Mouse (Mus musculus) gastrocnemius, postnatal 25 days (tissue): Measurements from ENCODE around the gene Prox1. TPM values are rescaled to one million over a fixed set of nuclear protein-coding genes. Genes with fewer than 3 reads are reported as not detected.

ENCODE experiments used
- DNase-seq: peaks from one replicate; pipeline ENCODE4 v3.0.0; 2022
- long read RNA-seq, 2 experiments: library from polyadenylated mRNA; stranded (forward); transcript quantifications; one replicate each; pipeline ENCODE4 v2.0.0; 2021
- total RNA-seq, 2 experiments: library from RNA; stranded (reverse); gene quantifications; 1 replicate in 1 of 2; 2 replicates in 1 of 2; pipeline ENCODE4 v1.2.3; 2021

Prox1 gene
- total RNA-seq, result 1 to 10 TPM; 2.6 to 3.8 TPM
- long read RNA-seq, experiment 1, partial matches to known transcripts, result 0 of 2 reads
- long read RNA-seq, experiment 1, other reads (novel, unspliced or antisense), result 2 of 2 reads
- long read RNA-seq, experiment 2, full-length matches to known transcripts, result 1 of 1 reads
- long read RNA-seq, experiment 2, partial matches to known transcripts, result 0 of 1 reads
- long read RNA-seq, experiment 2, other reads (novel, unspliced or antisense), result 0 of 1 reads

DNA sequence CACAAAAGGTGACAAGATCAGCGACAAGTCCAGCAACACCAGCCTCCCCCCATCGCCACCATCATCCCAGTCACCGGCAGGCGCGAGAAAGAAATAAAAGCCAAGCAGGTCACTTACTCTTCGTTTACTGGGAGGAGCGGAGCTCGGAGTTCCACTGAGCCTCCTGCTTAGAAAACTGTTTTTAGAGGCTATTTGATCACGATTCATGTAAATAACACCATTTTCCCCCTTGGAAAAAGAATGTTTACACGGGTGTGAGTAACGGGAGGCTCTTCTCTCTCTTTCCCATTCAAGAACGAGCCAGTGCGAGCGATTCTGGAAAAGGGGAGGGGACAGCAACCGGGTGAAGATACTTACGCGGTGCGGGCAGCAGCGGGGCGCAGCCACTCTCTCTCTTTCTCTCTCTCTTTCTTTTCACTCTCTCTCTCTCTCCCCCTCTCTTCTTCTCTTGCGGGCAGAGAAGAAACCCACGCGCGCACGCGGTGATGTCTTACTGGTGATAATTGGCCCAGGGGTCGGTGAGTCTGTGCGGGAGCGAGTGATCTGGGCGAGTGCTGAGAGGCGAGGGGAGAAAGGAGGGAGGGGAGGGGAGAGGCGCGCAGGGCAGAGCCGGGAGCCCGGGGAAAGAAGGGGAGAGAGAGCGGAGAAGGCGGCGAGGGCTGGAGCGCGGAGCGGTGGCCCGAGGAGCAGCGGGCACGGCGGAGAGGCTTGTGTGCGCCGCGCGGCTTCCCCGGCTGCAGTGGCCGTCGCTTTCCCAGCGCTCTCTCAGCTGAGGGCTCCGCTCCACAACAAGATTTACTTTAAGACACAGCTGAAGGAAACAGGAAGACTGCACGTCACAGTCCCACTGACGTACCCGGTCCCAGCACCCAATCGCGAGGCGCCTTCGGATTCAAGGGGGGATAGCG lies at the start of gene Prox1:
Prox1 (minus strand) TSS at position 804 of the 908 bp plus-strand sequence.
- peak; percentile 68 for DNase-seq

DNA sequence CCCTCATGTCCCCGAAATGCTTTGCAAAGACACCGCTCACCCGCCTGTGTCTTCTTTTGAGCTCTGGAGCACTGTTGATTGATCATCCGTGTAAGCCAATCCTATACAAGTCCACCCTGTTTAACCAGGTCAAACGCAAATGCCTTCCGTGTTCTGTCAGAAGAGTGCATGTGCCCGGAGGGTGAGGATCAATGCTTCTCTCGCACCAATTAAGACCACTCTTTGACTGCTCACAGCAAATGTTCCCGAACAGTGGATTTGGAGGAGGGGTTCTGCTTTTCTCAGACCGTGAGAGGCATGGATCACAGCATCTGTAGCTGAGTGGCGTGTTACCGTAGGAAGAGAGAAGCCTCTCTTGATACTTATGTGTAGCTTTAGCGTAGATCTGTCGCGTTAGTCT lies 46.1 kb upstream of the Prox1 start:
- no peak for DNase-seq

DNA sequence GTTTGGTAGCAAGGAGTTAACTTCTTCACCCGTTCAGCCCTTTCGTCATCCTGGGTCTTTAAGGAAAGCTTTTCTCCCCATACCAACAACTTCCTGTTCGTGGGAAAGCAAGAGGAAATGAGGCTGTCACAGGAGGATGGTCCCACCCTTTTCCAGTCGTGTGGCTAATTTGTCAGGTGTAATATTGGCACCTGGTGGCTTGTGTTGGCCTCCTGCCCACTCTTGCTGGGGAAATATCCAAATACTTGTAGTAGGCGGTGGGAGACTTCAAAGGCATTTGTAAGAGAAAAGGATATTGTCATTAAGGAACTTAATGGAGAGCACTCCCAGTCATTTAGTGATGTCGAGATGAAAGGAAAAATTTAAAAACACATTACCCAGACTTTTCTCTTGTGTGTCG lies 44.1 kb upstream of the Prox1 start:
- no peak for DNase-seq

DNA sequence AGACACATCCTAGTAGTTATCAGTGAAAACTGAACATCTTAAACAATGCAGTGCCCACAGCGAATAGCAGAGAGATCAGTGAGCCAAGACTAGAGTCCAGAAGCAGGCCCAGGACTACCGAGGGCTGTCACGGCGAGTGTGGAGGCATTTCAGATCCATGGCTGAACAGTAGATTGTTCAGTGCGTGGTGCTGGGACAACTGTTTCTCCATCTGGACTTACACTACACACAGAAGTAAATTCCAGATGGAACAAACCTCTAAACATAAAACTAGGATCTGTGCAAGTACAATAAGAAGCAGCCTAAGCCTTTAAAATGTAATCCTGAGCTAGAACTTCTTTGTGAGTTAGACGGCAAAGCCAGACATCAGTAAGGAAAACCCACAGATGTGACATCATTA lies 42.7 kb upstream of the Prox1 start:
- DNase-seq, result no peak

DNA sequence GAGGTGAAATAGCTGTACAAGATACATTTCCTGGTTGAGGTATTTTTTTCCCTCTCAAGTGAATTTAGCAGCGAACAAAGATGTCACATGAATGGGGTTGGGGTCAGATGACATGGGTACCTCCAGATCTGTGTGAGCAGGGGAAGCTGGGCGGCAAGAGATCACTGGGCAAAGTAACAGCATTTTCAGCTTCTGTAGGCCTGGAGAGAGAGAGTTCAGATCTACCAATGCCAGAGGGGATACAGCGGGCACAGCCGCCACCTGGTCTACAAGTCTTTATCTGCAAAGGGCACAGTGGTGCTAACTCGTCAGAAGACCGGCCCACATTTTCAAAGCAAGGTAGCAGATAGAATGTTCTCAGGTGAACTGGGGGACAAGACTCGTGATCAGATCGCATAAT lies 36.7 kb upstream of the Prox1 start:
- no peak for DNase-seq

DNA sequence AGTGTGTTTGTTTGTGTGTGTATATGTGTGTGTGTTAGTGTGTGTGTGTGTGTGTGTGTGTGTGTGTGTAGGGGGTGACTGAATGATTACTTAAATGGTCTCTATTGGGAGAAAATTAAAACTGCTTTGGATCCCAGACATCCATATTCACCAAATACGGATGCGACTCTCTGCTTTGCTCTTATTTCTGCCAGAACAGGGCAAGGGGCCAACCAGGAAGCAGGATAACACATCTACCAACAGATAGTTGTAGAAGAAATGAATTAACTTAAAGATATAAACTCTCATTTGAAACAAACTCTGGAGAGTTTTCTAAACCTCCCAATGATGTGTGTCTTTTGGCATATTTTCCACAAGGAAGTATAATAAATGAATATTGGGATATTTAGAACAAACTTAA lies 35.2 kb upstream of the Prox1 start:
- DNase-seq, result no peak

DNA sequence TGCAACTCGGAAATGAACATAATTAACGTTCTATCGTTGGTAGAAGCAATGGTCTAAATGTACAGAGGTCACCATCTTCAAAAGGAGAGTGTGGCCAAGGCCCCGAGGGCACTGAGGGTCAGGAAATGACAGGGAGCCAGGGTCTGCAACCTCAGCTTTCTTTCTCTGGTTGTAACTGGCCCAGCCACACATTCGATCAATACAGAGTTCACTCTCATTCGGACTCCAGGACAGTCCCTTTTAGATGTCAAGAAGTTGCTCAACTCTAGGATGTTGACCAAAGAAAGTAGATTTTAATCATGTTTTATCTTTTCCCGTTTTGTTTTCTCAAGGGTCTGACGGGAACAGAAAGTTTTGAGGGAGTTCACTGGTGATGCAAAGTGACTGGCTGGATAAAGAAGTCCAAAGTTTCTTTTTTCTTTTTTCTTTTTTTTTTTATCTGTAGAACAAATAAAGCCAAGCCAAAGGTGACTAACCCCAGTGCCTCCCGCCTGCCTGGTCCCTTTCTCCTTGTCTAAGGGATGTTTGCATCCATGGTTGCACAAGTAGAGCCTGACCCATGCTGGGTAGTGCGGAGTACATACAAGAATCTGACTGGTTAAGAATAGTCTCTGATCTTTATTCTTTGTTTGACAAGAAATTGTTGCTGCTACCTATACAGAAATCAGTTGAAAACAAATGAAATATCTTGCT lies 34.0 kb upstream of the Prox1 start:
- DNase-seq, result no peak

DNA sequence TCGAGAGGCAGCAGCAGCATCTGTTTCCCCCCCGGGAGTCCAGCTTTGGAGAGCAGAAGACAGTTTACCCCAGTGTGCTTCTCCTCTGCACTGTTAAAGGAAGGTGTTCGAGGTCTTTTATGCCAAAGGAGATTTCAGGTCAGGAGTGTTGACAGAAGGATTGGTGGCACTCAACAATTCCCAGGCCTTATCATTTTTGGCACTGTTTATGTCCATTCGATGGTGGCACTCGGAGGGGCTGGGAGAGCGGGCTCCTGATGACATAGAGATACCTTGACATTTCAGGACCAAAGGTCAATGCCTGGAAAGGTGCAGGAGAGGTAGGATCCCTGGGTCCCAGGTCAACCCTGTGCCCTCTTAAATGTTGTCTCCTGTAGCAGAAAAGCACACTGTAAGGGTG lies 31.2 kb upstream of the Prox1 start:
- no peak for DNase-seq

DNA sequence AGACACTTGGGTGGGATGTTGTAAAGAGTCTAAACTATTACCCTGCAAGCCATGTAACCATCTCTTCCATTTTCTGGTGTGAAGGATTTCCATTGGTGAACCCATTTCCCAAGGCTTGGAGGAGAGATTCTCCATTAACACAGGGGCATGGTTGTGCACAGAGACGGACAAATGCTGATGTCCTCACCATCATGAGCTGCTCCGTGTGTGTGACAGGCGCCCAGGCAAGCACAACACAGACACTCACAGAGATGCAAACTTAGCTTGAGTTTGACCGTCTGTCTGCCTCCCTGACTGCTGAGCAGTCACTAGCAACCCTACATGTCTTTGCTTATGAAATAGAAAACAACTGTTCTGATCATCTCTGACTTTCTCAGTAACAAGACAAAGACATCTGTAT lies 30.5 kb upstream of the Prox1 start:
- DNase-seq, result no peak

DNA sequence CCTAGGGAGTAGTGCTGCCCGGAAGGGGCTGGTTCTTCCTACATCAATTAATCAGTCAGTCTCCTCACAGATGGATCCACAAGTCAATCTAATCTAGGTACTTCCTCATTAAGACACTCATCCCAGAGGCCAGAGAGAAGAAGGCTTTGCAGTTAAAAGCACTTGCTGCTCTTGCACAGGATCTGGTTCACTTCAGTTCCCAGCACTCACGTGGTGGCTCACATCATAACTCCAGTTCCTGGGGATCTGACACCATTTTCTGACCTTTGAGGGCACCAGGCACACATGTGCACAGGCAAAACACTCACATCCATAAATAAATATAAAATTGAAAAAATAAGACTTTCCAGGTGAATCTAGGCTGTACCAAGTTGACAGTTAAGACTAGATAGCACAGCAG lies 27.7 kb upstream of the Prox1 start:
- DNase-seq, result no peak

DNA sequence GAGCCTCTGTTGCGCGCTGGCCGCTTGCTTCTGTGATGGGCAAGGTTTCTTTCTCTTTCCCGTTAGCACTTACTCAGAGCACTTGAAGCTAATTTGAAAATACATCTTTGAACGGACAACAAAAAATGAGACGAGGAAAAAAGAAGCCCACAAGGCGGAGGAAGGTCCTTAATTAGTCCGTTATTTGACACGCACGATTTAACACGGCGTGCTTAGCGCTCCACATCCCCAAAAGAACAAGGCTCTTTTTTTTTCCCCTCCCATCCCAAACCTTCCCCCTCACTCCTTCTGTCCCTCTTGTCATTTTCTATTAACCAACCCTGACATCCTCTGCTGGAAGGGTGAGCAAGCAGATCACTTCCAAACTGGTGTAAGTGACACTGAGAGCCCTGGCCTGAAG lies 21.5 kb upstream of the Prox1 start:
- DNase-seq, result no peak

DNA sequence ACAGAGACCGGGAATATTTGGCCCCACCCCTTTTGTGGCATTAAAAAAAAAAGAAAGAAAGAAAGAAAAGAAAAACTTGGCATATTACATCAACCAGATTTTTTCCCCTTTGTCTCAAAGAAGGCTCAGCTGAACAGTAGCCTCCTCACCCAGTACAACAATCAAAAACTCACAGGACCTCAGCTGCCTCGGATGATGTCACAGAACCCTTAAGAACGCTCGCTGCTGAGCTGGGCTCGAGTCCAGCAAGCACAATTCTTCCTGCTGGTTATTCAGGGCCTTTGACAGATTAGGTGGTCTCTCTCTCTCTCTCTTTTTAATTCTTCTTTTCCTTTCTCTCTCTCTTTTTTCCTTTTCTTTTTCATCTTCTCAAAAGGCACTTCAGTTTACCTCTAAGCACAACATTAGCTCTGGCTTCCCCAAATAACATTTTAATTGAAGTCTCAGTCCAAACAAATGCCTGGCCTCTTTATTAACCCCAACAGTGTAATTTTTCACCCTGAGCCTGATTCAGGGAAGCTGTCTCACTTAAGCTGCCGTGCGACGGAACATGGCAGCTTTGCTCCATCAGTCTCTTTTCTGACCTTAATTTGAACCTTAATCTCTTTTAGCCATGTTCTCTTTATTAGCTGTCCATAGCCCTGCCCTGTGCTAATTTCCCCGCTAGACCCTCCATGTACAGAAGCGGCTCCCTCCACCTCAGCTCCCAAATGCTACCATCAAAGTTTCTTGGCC lies 19.9 kb upstream of the Prox1 start:
- DNase-seq, result no peak

DNA sequence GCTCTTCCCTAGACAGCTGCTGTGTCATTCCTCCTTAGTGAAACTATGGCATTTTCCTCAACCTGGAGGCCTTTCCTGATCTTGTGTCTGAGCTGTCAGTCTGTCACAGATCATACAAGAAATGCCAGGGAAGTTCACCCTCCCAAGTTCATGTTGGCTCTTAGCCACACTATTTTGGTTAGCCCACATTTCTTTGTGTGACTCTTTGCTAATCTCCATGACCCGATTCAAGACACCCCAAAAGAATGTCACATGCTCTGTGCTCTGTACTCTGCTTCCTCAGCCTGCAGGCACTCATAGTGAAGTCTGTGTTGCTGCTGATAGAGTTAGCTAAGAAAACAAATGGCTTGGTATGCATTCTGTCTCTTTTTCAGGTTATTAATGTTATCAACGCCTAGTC lies 18.6 kb upstream of the Prox1 start:
- no peak for DNase-seq

DNA sequence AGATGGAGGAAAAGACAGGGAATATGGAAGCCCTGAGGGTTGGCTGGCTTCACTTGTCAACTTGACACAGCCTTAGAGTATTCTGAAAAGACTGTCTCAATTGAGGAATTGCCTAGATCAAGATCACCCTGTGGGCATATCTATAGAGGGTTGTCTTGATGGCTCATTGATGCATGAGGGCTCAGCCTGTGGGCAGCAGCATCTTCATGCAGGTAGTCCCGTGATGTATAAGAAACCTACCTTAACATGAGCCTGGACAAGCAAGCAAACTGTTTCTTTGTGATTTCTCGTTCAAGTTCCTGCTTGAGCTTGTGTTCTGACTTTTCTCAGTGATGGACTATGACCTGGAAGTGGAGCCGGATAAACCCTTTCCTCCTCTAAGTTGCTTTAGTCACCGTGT lies 15.8 kb upstream of the Prox1 start:
- no peak for DNase-seq

DNA sequence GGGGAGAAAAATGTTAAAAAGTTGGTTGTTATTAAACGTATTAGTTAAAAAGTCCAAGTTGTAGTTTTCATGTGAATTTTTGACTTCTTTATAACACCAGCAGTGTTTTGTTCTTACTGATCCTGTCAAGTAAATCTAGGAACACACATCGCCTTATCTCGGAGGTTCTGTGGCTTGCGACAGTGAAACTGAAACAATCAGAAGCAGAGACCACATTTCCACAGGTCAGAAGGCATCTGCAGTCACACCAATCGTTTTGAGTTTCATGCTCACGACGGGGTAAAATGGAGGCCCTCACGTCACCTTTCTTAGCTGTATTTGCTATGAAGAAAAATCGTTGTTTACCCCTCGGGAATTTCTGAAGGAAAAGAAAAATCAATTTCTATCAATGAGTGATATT lies 14.8 kb upstream of the Prox1 start:
- no peak for DNase-seq

DNA sequence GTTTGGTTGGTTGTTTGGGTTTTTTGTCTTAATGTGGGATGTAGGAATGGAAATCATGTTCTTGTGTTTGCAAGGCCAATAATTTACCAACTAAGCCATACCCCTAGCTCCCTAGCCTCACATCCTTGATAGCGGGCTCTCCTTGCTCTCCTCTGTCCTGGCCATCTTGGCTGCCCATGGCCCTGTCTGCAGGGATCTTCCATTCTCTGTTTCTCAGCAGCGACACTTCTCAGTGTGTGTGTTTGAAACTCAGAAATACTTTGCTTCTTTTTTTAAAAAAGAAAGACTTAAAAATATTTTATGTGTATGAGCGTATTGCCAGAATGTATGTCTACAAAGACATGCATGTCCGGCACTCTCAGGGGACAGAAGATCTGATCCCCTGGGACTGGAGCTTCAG lies 13.1 kb upstream of the Prox1 start:
- no peak for DNase-seq

DNA sequence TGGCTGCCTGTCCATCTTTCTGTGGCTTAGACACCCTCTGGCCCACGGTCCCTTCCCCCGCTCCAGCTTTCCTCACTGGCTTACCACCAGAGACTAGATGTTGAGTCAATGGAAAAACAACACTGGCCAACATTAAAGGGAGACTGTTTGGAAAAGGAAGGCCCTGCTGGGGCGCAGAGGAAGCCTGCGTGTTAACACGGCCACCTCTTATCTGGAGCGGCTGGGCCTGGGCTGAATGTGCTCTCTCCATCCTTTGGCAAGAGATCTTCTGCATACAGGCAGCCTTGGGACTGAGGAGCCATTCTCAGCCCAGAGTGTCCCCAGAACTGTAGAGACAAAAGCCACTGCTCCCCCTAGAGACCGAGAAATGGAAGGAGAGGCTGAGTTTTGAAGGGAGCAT lies 11.3 kb upstream of the Prox1 start:
- no peak for DNase-seq

DNA sequence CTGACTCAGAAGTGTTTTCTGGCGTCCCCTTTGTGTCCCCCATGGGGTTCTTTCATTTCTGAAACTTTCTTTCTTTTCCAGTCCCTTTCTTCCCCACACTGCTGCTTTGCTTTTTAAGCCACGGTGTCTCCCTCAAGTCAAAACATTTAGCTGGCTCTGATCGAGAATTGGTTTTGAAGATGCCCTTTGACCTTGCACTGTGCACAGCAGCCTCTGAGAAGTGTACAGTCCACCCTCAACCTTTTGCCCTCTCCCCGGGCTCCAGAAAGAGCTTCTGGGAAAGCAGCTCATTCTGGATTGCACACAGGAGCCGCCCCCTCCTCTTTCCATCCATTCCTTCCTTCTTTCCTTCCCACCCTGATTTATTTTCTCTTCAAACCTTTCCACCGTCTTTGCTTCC lies 10.3 kb upstream of the Prox1 start:
- DNase-seq, result no peak

DNA sequence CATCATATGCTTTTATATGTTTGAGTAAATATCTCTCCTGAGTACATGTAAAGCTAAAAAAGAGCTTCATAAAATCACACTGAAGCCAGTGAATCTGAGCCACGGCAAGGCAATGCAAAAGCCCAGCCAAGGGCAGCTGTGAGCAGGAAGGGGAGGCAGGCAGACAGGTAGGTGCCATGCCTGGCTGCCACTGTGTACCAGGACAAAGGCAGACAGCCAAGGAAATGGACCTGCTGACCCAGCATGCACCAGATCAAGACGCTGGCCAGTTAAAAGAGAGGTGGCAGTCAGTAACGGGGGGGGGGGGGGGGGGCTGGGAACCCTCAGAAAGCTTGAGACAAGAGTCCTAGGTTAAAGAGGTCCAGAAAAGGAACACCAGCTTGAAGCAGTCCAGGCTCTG lies 6.4 kb upstream of the Prox1 start:
- no peak for DNase-seq

DNA sequence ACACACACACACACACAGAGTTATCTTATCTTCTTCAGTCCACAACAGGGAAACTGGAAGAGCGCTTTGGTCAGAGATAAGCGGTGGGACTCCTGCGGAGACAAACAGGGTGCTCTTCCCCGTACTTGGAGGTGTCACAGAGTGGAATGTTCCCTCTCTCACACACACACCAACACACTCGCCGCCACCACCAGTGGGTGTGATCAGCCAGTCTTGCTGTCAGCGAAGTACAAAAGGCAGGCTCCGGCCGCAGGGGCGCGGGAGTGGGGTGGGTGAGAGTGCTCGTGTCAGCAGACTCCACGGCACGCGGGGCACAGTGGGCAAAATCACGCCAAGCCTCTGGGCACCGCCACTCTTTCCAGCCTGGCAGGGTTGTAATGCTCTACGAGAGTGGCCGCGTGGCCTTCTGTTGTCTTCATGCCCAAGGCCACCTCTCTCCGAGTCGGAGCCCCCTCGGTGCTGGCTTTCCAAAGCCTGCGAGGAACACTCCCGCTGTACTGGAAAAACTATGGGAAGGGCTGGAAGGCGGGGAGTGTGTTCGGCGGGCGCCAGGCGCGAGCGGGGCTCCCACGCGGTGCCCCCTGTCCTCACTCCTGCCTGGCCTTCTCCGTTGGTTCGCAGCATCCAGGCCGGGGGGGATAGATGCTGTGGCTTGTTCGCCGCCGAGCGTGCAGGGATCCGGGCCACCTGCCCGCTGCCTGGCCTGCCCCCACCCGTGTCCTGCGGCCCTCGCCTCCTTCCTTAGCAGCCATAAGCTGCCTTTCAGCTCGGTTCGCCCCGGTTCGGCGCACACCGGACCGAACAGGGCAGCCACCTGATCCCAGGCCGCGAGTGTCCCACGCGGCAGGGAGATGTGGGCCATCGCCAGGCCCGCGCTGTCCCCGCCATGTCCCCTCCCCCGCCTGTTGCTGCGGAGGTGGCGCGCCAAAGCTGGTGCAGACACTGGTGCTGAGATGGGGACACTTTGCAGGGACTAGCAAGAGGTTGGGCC lies 4.5 kb upstream of the Prox1 start:
- DNase-seq, result no peak

DNA sequence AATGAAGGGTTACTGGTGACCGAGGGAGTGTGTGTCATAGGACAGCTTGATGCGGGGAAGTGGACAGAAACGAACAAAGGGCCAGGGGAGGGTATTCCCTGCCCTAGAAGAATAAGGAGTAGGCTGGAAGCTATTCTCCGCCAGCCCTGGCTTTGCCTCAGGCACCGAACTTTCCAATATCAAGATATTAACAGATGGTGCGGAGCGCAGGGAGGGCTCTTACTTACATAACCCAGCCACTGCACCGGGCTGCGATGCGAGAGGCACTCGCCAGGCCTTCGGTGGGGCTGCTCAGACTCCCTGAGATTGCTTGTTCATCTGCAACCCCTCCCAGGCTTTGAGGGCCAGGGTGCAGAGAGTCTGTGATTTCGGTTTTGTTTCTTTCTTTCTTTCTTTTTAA lies 3.7 kb upstream of the Prox1 start:
- DNase-seq, result no peak
